Mouse (Mus musculus): ENCODE data around the gene Emx2. TPM values are rescaled to one million over a fixed set of nuclear protein-coding genes. Genes with fewer than 3 reads are reported as not detected.
A peak's percentile ranks its signal among the peaks of the same experiment; 100 is the strongest.

Gene Emx2
- total RNA-seq, 4 experiments from 2014 or later, result 17.4 to 25.8 (median 21.9) TPM

DNA sequence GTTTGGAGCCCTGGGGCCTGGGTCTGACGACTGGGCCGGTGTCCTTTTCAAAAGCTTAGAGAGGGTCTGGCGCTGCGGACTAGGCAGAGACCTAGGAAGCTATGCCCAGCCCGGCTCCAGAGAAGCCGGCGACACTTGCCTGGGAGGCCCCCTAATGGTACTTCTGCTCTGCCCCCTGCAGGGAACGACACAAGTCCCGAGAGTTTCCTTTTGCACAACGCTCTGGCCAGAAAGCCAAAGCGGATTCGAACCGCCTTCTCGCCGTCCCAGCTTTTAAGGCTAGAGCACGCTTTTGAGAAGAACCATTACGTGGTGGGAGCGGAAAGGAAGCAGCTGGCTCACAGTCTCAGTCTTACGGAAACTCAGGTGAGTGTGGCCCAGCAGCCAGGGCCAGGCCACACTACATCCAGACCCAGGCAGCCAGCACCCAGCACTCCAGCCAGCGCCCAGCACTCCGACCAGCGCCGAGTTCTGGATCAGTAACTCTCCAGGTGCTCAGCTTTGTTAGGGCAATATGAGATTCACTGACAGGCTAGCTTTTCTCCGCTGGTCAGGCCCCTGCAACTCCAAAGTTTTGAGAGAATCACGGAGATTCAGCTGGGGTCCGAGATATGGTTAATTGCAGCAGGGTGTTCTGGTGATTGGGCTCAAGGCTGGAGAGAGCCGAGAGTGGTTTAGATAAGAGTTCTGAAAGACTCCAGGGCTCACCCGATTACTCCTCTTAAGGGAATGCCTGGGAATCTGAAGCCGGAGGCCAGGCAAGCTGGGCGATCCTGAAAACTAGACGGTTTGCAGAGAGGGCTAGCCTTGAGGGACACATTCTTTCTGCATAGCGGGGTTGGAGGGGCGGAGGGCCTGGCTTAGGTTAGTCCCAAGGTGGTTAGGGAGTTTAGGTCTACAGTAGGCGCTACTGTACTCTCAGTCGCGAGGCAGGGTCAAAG, 3.6 kb downstream of the Emx2 start:
- DNase-seq (ENCODE audit: low spot score in 2 of 2), result no peak

DNA sequence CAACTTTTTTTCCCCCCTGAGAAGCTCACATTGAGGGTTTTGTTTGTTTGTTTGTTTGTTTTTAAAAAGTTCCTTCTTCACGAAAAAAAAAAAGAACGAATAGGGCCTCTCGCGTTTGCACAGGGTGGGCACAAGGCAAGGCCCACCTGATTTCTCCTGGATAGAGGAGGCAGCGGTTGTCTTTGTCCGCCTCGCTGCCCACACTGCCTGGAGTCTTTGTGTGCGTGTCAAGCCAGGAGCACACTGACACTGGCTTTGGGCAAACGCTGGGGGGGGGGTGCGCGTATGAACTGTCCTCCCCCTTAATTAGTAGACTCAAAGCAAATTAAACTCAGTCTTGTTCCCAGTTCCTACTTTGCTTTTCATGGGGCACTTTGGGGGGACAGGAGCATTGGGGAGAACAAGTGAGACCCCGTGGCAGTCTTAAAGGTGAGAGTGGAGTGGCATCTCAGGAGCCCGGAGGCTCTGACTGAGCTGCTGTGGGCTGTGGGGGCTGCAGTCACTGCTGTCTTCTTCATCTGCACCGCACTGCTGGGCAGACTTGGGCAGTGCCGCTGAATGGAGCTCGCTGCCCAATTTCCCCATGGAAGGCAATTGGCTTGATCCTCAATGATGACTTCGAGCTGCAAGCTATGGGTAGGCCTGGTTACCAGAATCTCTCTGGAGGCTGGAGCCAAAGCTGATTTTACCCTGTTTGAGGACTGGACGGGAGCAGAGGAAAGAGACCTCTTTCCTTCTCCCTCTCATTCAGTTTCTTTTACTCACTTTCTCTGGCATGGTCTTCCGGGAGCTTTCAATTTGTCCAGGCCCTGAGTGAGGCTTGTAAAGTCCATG, 4.5 kb downstream of the Emx2 start:
- DNase-seq (ENCODE audit: low spot score in 2 of 2), result no peak

DNA sequence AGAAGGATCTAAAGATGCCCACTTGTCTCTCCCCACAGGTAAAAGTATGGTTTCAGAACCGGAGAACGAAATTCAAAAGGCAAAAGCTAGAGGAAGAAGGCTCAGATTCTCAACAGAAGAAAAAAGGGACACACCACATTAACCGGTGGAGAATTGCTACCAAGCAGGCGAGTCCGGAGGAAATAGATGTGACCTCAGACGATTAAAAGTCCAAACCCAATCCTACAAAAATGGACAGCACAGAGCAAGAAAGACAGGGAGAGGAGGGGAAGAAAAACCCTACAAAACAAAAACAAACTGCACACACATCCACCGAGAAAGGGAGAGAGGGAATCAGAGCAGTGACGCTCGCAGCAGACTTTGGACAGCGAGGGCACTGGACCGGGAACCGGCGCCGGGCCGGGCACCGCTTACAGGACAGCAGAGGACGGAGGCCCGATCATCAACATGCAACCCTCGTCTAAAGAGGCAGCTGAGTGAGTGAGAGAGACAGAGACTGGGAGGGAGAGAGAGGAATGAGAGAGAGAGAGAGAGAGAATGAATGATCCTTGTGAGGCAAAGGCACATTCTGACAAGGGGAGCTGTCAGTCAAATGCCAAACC, 5.8 kb downstream of the Emx2 start:
- no peak for DNase-seq (ENCODE audit: low spot score in 2 of 2)

- DNase-seq (ENCODE audit: low spot score in 2 of 2), result no peak
These were observed 7.1 kb downstream of the Emx2 start for GRCm38 (mm10) chr19:59465281-59465680.

DNA sequence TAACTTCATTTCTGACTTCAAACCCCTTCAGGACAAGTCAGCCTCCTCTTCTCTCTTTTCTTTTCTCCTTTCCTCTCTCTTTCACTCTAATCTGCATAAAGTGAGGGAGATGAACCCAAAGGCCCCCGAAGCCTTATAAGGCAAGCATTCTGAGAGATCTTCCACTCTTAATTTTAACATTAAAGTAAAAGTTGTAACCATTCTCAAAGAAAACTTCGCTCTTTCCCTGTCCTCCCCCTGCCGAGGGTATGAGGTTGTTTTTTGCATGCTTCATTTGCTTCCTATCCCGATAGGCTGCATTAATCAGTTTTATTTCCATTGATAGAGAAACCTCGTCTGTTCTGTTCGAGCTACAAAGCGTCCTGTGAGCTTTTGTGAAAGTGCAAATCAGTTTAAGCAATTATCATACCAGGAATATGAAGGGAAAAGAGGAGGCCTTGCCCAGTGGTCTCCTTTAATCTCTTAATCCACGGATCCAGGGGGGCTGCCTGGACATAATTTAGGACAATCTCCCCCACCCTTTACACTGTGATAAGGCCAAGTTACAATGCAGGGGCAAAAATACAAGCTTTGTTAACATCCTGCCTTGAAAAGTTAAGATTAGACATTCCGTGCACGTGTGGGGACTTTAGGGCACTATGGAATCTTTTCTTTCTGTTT, 7.7 kb downstream of the Emx2 start:
- DNase-seq (ENCODE audit: low spot score in 2 of 2), result no peak

DNA sequence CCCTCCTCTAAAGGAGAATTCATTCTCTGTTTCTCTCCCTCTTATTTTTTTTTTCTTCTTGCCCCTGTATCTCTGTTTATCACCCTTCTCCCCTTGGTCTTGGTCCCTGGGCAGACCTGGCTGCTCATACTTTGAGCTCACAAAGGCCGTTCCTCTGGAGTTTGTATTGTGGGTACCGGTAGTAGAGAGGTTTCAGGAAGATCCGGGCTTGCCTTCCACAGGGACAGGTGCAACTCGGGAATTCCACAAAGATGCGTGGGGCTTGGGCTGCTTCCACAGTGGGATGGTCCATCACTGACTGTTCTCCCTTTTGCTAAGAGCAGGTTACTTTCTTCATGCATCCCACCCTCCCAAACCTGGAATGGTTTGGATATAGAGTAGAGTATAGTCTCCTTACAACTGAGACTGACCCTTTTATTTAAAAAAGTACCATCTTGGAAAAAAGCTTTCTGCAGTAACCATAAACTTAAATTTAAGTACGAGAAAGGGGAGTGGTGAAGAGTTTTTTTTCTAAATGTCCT, 8.3 kb downstream of the Emx2 start:
- DNase-seq (ENCODE audit: low spot score in 2 of 2), result no peak

DNA sequence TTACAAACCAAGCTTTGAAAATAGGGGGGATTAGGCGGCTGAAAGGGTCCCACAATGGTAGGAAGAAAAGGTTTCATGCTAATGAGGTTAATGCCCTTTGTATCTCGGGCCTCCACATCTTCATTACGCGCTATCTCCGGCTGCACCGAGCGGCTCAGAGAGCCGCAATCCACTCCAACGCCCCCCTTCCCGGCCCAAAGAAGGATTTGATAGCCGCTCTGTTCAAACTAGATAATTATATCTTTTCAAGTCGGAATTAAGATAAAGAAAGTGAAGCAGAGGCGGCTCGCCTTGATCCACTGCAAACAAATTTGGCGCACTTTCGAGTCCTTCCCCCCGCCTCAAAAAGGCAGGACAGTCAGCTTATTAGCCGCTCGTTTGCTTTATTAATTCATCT, 8.8 kb downstream of the Emx2 start:
- DNase-seq (ENCODE audit: low spot score in 2 of 2), result no peak

- DNase-seq (ENCODE audit: low spot score in 2 of 2), result no peak
These were observed 9.4 kb downstream of the Emx2 start for GRCm38 (mm10) chr19:59467413-59468064.

DNA sequence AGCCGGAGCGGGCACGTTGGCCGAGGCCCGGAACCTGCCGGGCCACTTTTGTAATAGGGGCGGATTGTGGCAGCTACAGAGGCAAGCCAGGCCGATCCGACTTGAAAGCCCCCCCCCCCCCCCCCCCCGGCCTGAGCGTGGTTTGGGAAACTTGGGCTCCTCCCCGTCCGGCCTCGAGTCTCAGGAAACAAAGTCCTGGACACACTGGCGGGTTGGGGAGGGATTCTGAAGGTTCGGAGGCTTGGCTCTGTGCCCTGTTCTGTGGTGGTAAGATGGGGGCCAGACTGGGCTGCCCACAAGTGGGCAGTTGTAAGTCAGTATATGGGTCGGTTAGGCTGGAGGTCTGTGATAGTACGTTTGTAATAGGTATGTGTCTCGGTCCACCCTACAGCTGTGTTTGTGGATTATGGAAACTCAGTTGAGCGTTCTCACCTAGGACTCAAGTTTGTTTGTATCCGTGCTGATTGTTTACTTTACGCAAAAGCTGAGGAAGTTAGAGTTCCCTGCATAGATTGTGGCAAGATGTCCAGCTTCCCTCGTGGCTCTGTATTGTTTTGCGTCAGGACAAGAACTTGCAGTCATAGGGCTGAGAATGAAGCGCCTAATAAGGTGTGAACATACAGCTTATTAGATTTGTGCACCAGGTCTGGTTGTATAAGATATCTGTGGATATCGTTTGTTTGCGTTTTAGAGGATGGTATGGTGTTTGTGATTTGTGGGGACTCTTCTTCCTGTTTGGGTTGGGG, 10.1 kb downstream of the Emx2 start:
- DNase-seq (ENCODE audit: low spot score in 2 of 2), result no peak

DNA sequence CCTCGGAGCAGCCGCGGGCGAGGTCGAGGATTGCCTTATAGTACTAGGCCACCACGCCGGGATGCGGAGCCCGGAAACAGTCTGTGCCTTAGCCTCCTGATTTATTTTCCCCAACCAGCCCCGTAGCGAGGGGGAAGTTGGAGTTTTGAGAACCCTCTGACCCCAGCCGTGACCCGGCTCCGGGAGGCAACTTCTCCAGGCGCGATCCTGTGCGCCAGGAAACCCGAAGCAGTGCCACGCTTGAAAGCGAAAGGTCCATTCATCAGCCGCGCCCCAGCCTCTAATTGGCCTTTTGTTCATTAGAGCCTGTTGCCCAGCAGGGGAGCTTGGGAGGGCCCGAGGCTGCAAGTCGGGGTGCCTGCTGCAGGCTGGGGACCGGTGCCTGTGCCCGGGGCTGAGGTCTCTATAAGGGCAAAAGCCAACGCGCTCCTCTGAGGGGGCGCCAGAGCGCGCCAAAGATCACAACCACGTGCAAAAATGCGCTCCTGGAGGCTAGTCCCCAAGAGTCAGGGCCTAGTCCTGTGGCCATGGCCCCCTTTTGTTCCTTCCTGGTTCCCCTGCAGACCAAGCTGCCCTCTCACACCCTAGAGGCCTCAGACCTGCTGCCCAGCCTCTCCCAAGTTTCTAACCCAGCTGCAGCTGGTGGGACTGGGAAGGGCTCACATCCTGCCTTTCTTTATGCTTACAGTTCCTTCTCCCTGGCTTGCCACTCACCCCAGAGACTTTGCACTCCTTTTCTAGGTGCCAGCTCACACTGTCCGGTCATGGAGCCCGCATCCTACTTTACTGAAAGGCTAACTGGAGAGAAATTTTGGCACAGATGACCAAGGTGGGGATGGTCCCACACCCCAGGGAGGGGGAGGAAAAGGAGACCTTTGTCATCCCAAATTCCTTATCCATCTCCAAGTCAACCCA, 11.1 kb downstream of the Emx2 start:
- DNase-seq (ENCODE audit: low spot score in 2 of 2), result peak in 1 of 2 experiments; percentile 14

- DNase-seq (ENCODE audit: low spot score in 2 of 2), result no peak
These were observed 12.0 kb downstream of the Emx2 start for GRCm38 (mm10) chr19:59470074-59470630.

- no peak for DNase-seq (ENCODE audit: low spot score in 2 of 2)
These were observed 12.7 kb downstream of the Emx2 start for GRCm38 (mm10) chr19:59470913-59471312.

DNA sequence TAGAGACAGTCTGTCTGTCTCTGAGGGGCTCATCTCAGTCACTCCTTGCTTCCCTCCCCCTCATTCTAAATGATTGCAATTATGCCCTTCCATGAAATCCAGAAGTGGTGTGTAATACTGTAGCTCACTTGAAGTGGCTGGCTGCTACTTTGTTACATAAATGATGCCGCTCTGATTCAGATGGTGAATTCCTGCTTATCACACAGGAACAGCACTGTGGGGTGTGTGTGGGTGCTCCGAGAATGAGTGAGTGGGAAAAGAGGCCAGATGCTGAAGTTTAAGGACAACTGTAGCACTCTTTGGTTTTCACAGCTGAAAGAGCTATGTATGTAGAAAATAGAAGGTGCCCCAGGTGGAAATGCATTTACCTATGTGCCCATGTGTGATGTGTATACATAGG, 14.7 kb downstream of the Emx2 start:
- DNase-seq (ENCODE audit: low spot score in 2 of 2), result no peak

DNA sequence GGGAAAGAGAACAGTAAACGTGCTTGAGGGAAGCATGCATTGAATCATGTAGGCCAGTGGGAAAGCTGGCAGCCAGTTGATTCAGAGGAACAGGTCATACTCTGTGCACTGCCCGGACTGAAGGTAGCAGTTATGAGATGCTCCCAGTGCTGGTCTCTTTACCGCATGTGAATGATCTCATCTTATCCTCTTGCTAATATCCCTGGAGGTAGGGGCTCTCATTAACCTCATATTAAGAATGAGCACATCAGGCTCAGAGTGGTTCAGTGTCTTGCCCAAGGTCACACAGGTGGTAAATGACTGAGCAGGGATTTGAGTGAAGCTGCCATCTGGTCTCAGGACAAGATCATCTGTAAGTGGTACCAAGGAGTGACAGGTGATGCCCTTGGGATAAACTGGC, 21.7 kb downstream of the Emx2 start:
- DNase-seq (ENCODE audit: low spot score in 2 of 2), result no peak

DNA sequence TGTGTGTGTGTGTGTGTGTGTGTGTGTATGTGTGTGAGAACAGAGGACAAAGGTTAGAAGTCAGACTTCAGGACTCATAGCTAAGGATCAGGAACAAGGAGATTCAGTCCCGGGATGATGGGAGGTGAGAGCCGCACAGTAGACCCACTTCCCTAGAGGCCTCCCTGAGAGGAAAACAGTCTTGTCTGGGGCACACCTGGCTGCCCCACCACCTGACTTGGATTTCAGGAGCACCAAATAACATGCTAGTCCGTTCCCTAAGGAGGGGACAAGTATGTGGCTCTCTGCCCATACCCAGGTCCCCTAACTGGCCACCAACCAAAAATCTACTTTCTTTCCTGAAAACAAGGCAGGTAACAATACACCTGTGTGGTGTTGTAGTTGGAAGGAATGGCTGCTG, 22.4 kb downstream of the Emx2 start:
- DNase-seq (ENCODE audit: low spot score in 2 of 2), result no peak

GRCm38 (mm10) chr19:59492258-59492657, 34.1 kb downstream of the Emx2 start:
- DNase-seq (ENCODE audit: low spot score in 2 of 2), result no peak

DNA sequence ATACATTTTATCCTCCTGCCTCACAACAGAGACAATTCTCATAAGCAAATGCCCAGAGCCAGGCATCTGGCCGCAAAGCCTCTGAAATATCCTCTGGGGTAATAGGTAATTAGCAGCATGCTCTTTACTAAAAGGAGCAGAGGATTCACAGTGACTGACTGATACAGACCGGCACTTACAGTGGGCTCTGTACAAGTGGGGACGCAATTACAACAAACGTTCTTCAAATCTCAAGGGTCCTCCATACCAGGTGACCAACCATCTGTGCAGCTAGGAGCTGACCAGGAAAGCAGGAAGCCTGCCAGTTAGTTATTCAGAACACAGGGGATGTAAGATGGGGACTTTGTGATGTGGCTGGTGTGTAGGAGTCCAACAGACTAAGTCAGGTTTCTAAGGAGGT, 38.7 kb downstream of the Emx2 start:
- DNase-seq (ENCODE audit: low spot score in 2 of 2), result no peak

GRCm38 (mm10) chr19:59508896-59509295, 50.7 kb downstream of the Emx2 start:
- no peak for DNase-seq (ENCODE audit: low spot score in 2 of 2)

DNA sequence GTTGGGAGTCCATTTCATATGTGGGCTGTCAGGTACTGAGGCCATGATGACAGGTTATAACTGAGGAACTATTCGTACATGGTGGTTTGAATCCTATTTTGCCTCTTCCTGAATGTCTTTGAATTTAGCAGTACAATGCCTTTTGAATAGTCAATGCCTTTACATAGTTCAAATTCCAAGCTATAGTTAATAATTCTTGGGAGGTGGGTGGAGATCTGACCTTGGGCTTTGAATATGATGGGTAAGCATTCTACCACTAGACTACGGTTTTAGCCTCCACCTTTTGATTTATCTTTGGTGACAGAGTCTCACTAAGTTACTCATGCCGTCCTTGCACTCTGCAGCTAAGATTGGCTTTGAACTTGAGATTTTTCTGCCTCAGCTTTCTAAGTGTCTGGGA, 55.0 kb downstream of the Emx2 start:
- no peak for DNase-seq (ENCODE audit: low spot score in 2 of 2)

Data from layer of hippocampus, adult 8-10 months (tissue).